Mouse (Mus musculus) cerebellum, adult 2 months (tissue): ENCODE measurements around the gene Stx8.

ENCODE experiments used
- CTCF ChIP-seq: fragments of 200-500 bp; IDR thresholded peaks from 2 replicates; pipeline ENCODE4 v1.5.1; 2011; ENCODE audit warnings: low read depth, mild to moderate bottlenecking, control low read depth, low read length, moderate library complexity, borderline replicate concordance; ENCODE audit not compliant: insufficient read depth
- POLR2A ChIP-seq: fragments of 200-500 bp; IDR thresholded peaks from 2 replicates; pipeline ENCODE4 v1.6.1; 2011; ENCODE audit warnings: low read length, control low read depth, borderline replicate concordance; ENCODE audit not compliant: insufficient read depth

DNA sequence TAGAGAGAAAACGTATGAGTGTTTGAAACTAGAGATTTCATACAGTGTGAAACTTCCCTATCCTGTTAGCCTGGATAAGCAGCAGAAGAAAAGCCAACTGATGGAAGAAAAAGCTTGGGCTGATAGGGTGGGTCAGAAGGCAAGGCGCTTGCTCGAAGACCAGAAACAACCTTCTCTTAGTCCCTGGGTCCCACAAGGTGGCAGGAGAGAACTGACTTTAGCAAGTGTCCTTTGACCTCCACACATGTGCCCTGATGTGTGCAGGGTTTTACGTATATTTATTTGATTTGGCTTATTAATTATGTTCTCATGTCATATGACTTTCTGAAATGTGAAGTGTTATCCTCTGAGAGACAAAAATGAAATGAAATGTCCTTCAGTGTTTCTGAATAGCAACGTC is 60.6 kb downstream of the Stx8 start:
- TF ChIP-seq CTCF (no peak), POLR2A (no peak)
